Mouse (Mus musculus): ENCODE measurements around the gene 0610009B22Rik. TPM values are rescaled to one million over a fixed set of nuclear protein-coding genes. Genes with fewer than 3 reads are reported as not detected.

The 0610009B22Rik gene
- polyA plus RNA-seq, 1 experiment from 2014 or later = 89.7 TPM

DNA sequence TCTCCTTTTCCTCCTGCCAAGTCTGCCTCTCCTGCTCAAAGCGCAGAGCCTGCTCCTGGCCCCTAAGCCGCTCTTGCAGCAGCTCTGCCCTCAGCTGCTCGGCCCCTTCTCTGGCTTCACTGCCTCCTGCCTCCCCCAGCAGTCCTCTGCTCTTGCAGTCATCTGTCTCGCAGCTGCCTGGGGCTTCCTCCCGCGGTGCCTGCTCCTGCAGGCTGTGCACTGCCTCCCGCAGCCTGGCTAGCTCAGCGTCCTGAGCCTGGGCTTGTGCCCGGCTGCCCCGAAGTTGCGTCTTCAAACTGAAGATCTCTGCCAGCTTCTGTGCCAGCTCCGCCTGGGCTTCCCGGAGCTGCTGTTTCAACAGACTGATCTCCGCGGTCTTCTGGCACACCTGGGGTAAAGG is 44.9 kb downstream of the 0610009B22Rik start:
- Histone ChIP-seq H3K27me3 (ENCODE audit: low read depth, poor library complexity, severe bottlenecking) (peaks cover 11% of the 10 kb centered on the region), H3K4me3 (no peak overlapping the region), H3K4me1 (peaks cover 30% of the 10 kb centered on the region), H3K9me3 (replicated peaks) (no peaks in the 10 kb centered on the region), H3K36me3 (peaks cover 47% of the 10 kb centered on the region), H3K27ac (replicated peaks) (no peak overlapping the region; the same call in 1 of the 2 replicates)
- no peak for DNase-seq (ENCODE audit: low spot score)
- WGBS = 50% methylated on average over 15 of the region's 15 CpGs

DNA sequence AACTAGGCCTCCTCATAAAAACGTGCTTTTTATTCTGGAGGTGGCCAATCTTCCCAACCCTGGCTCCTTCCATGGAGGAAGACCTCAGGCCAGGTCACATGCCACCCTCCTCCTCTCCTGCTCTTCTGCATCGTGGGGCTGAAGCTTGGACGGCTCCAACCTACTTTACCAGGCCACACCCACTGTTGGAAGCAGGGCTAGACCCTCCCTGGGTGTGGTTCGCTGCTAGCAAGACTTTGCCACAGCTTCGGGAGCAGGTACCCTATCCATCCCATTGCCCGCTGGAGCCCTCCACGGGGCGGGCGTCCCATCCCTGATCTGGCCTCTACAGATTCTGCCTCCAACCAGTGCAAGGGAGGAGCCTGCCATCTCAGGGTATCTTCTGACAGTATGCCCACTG is 45.5 kb downstream of the 0610009B22Rik start:
- Histone ChIP-seq H3K9me3 (replicated peaks) (no peaks in the 10 kb centered on the region), H3K27ac (replicated peaks) (no peak overlapping the region)

DNA sequence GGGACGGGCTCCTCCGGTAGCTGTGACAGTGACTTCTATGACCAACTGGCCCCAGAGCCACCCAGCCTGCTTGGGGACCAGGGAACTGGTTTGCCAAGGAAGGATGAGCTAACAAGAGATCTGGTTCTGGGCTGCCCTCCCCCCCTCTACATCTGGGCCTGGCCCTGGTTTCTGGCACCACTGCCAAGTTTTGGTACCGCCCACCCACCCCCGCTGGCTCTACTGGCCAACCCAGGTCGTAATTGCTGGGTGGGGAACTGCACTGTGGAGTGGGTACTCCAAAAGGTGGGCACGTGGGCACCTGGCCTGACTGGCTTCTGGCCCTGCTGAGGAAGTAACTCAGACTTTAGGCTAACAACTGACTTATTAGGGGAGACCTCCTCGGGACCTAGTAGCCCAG is 47.9 kb downstream of the 0610009B22Rik start:
- H3K9me3 ChIP-seq (replicated peaks) = no peaks in the 10 kb centered on the region
- 88% methylated on average over 7 of the region's 7 CpGs for WGBS

More for the DNA sequence above, 45.5 kb downstream of the 0610009B22Rik start:
- Histone ChIP-seq H3K36me3 (peaks cover 47% of the 10 kb centered on the region), H3K4me1 (peaks cover 28% of the 10 kb centered on the region), H3K27me3 (ENCODE audit: low read depth, poor library complexity, severe bottlenecking) (peaks cover 11% of the 10 kb centered on the region), H3K4me3 (no peak overlapping the region)
- 81% methylated on average over 9 of the region's 9 CpGs for WGBS
- DNase-seq (ENCODE audit: low spot score) = no peak

DNA sequence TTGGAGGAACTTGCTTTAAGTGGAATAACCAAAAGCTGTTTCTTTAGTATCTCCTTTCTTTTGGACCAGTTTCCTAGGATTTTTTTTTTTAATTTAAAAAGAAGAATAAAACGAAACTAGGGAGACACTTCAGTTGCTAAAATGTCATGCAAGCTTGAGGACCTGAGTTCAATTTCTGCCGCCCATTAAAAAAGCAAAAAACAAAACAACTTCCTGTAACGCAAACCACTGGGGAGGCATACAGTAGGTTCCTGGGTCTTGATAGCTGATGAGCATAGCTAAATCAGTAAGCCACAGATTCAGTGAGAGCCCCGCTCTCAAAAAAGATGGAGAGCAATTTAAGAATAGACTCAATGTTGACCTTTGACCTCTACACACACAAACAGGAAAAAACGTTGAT is 50.2 kb downstream of the 0610009B22Rik start:
- Histone ChIP-seq H3K27ac (replicated peaks) (peak overlapping the region; percentile 73; the same call in 1 of the 2 replicates), H3K36me3 (peaks cover 20% of the 10 kb centered on the region), H3K4me3 (no peak overlapping the region; the same call in 1 of the 2 replicates), H3K27me3 (ENCODE audit: low read depth, poor library complexity, severe bottlenecking) (no peaks in the 10 kb centered on the region), H3K4me1 (peaks cover 32% of the 10 kb centered on the region), H3K9me3 (replicated peaks) (no peaks in the 10 kb centered on the region)
- no peak for DNase-seq (ENCODE audit: low spot score)
- 78% methylated on average over 5 of the region's 5 CpGs for WGBS

More for the DNA sequence above, 47.9 kb downstream of the 0610009B22Rik start:
- no peak for DNase-seq (ENCODE audit: low spot score)
- H3K36me3 ChIP-seq = peaks cover 42% of the 10 kb centered on the region
- peaks cover 11% of the 10 kb centered on the region for H3K27me3 ChIP-seq (ENCODE audit: low read depth, poor library complexity, severe bottlenecking)
- peaks cover 26% of the 10 kb centered on the region for H3K4me1 ChIP-seq
- H3K27ac ChIP-seq (replicated peaks) = no peak overlapping the region
- H3K4me3 ChIP-seq = no peak overlapping the region

DNA sequence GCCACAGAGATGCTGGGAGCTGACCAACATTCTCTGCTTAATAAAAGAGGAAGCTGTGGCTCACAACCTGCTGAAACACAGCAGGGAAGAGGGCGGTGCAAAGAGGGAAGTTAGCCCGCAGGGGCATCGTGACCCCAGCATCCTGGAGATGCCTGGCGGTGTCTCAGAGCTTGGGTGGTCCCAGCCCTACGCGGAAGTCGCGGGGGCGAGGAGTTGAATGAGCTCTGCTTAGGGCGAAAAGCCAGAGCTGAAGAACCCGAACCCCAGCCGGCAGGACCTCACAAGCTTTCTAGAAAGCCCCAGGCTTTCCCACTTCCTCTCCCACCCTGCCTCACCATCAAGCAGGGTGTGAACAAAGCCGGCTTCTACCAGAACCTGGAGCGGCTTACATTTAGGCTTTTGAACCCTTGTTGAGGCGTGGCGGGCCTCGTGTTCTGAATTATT is 50.7 kb downstream of the 0610009B22Rik start:
- Histone ChIP-seq H3K4me1 (peaks cover 32% of the 10 kb centered on the region), H3K4me3 (peak overlapping the region; percentile 36), H3K27ac (replicated peaks) (peak overlapping the region; percentile 73), H3K27me3 (ENCODE audit: low read depth, poor library complexity, severe bottlenecking) (no peaks in the 10 kb centered on the region), H3K36me3 (peaks cover 15% of the 10 kb centered on the region), H3K9me3 (replicated peaks) (no peaks in the 10 kb centered on the region)
- DNase-seq (ENCODE audit: low spot score) = peak; percentile 64
- WGBS = 4% methylated on average over 17 of the region's 17 CpGs

DNA sequence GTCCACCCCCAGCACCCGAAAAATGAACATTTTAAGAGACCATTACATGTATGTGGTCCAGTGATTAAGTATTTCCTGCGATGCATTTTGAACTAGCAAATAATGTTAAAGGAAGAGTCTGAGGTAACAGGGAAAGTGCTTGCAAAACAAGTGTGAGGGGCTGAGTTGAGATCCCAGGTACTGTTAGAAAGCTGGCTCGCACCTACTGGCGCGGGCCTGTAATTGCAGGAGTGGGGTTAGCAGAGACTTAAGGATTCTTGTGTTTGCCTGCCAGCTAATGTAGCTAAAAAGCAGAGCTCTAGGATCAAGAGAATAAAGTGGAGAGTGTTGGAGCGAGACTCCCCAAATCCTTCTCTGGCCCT is 52.4 kb downstream of the 0610009B22Rik start:
- WGBS = 4% methylated on average over 6 of the region's 6 CpGs
- H3K4me1 ChIP-seq = peaks cover 32% of the 10 kb centered on the region
- H3K27ac ChIP-seq (replicated peaks) = peak overlapping the region; percentile 89
- DNase-seq (ENCODE audit: low spot score) = peak; percentile 70
- no peaks in the 10 kb centered on the region for H3K36me3 ChIP-seq
- peak overlapping the region; percentile 86 for H3K4me3 ChIP-seq
- H3K27me3 ChIP-seq (ENCODE audit: low read depth, poor library complexity, severe bottlenecking) = no peaks in the 10 kb centered on the region
- H3K9me3 ChIP-seq (replicated peaks) = no peaks in the 10 kb centered on the region

DNA sequence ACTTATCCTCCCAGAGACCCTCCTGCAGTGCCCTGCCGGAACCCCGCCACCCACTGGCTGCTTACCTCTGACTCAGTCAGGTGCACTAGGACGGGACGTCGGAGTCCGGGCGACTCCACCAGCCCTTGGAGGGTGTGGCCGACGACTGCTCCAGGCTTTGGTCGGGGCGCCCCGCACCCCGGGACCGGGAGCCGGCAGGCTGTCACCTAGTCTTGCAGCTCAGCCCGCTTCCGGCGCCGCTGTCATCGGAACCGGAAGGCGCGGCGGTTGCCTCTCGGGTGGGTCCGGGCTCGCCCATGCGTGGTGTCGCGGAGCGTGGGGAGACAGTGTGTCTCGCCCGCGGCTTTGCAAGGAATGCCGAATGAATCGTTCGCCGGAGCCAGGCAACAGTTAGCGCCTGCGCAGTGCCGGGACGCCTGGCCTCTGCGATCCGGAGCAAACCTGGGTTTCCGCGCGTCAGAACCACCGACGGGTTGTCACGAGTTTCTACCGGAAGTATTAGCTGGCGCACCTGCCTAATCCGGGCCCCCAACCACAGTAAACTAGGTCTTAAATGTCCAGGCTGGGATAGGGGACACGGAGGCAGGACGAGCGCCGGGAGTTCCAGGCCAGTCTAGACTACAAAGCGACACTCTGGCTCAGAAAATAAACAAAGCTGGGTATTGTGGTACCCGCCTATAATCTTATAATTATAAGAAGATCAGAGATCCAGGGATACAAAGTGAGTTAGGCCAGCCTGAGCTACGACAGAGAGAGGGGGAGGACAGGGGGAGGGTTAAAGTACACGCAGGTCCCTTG is 53.0 kb downstream of the 0610009B22Rik start, which contains the start of gene Rmnd5b:
Gene Rmnd5b, minus strand, starts transcription at position 372 of the 798 bp plus-strand sequence.
- Histone ChIP-seq H3K27me3 (ENCODE audit: low read depth, poor library complexity, severe bottlenecking) (no peaks in the 10 kb centered on the region), H3K4me3 (peak within 1 kb of the TSS; percentile 86), H3K36me3 (no peaks in the 10 kb centered on the region), H3K4me1 (peaks cover 32% of the 10 kb centered on the region), H3K27ac (replicated peaks) (peak within 1 kb of the TSS; percentile 89), H3K9me3 (replicated peaks) (no peaks in the 10 kb centered on the region)
- DNase-seq (ENCODE audit: low spot score) = peak; percentile 85
- WGBS = under 1% methylated on average over 61 of the region's 61 CpGs

Other genes starting within 250 kb of the 0610009B22Rik start
- gene Phykpl, start 104.1 kb downstream of the 0610009B22Rik start, polyA plus RNA-seq (2016; fragmentation: Nextera tagmentation; extraction: Ambion mirVana) = 14.4 and 15.1 TPM in 2 replicates
- gene Hnrnpab, start 82.0 kb downstream of the 0610009B22Rik start, polyA plus RNA-seq (2016; fragmentation: Nextera tagmentation; extraction: Ambion mirVana) = 587 and 631 TPM in 2 replicates
- 209 and 269 TPM in 2 replicates for gene Nhp2, start 69.1 kb downstream of the 0610009B22Rik start, polyA plus RNA-seq (2016; fragmentation: Nextera tagmentation; extraction: Ambion mirVana)
- gene Rmnd5b, start 53.0 kb downstream of the 0610009B22Rik start, polyA plus RNA-seq (2016; fragmentation: Nextera tagmentation; extraction: Ambion mirVana) = 38.6 TPM in 2 replicates
- 16.9 and 21.7 TPM in 2 replicates for gene N4bp3, start 38.0 kb downstream of the 0610009B22Rik start, polyA plus RNA-seq (2016; fragmentation: Nextera tagmentation; extraction: Ambion mirVana)
- gene D930048N14Rik, start 37.9 kb downstream of the 0610009B22Rik start, polyA plus RNA-seq (2016; fragmentation: Nextera tagmentation; extraction: Ambion mirVana) = 0.98 and 1.6 TPM in 2 replicates
- 12.9 and 14.8 TPM in 2 replicates for gene Sec24a, start 74.8 kb upstream of the 0610009B22Rik start, polyA plus RNA-seq (2016; fragmentation: Nextera tagmentation; extraction: Ambion mirVana)
- 124 and 125 TPM in 2 replicates for gene Sar1b, start 74.8 kb upstream of the 0610009B22Rik start, polyA plus RNA-seq (2016; fragmentation: Nextera tagmentation; extraction: Ambion mirVana)
- 0.41 and 0.47 TPM in 2 replicates for gene Jade2, start 168.8 kb upstream of the 0610009B22Rik start, polyA plus RNA-seq (2016; fragmentation: Nextera tagmentation; extraction: Ambion mirVana)

Measured in midbrain, embryonic 10.5 days (tissue).